2 mouse cellular contexts compared by ENCODE assay signal in the genomic region with DNA sequence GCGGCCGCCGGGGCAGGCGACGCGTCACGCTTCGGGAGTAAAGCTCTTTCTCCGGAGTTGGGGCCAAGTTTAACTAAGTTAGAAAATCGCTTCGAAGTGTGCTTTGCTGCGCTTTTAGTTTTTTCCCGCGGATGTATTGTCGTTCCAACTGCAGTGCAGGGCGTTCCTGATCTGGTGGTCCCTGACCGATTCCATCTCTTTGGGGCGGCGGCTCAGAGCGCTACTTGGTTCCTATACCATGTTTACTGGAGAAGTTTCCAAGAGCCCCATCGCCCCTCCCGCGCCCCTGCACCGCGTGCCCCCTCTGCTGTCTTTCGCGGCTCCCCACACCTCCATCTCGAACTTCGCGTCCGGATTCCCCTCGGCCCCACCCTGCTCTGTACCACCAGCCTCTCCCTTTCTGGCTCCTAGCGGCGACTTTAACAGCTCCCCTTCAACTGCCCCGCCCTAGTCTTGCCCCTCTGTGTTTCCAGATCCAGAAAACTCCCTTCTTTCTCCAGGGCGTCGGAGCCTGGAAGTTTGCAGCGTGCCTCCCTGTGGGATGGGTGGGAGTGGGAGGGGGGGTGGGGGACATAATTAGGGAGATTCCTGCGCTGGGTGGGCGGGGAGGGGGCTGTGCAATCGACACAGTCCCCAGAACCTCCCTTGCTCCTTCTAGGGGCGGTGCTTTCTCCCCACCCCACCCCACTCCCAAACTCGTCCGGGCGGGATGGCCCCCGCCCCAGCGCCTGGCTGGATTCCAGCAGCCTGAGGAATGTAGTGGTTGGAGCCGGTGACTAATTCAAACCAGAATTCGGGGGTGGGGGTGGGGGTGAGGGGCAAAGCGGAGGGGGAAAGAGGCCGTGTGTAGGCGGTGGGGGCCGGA.
TF ChIP-seq lines count a peak whose summit lies in the region.

No protein-coding gene starts in this region.

TF ChIP-seq in CH12.LX, 34 proteins besides CTCF, POLR2A, EP300 and RAD21 (continued from another document):
- no peak for TF ChIP-seq HCFC1 (IDR thresholded peaks at IDR 0.05; ENCODE audit: low read depth, low read length)
- TF ChIP-seq UBTF (IDR thresholded peaks at IDR 0.05; ENCODE audit: low read depth, low read length), result 0 out of 2 replicates have a peak, but pooled peaks have one; percentile 24
- no peak for TF ChIP-seq ZMIZ1 (IDR thresholded peaks at IDR 0.05; ENCODE audit: low read depth, low read length)
- 0 out of 2 replicates have a peak, but pooled peaks have one; percentile 35 for TF ChIP-seq CHD1 (IDR thresholded peaks at IDR 0.05; ENCODE audit: low read depth, low read length)
- peak; percentile 10; the same call in 1 of the 2 replicates for TF ChIP-seq SMC3 (IDR thresholded peaks at IDR 0.05; ENCODE audit: low read depth, low read length)
- TF ChIP-seq MAZ (IDR thresholded peaks at IDR 0.05; ENCODE audit: low read depth, low read length), result peak; percentile 42; the same call in 1 of the 2 replicates
- 0 out of 2 replicates have a peak, but pooled peaks have one; percentile 1 for TF ChIP-seq BHLHE40 (IDR thresholded peaks at IDR 0.05; ENCODE audit: low read depth, low read length)
- TF ChIP-seq MXI1 (IDR thresholded peaks at IDR 0.05; ENCODE audit: low read depth, low read length), result no peak; the same call in 1 of the 2 replicates
- TF ChIP-seq TBP (conservative IDR thresholded peaks at IDR 0.05; ENCODE audit: low read depth, low read length), result no peak
- TF ChIP-seq JUND (conservative IDR thresholded peaks at IDR 0.05; ENCODE audit: low read depth, low read length), result no peak

TF ChIP-seq in myocyte, 11 proteins besides CTCF, POLR2A, EP300 and RAD21 (continued from another document):
- TF ChIP-seq MYOG (IDR thresholded peaks at IDR 0.05; ENCODE audit: control insufficient read depth in 1 of 3, insufficient read depth in 1 of 3, insufficient read length in 2 of 3, low read depth in 2 of 3) (peak in 1 of 3 experiments; percentile 16), CEBPB (IDR thresholded peaks at IDR 0.05; ENCODE audit: insufficient read depth, poor library complexity, severe bottlenecking) (no peak), SRF (IDR thresholded peaks at IDR 0.05; ENCODE audit: control insufficient read depth, insufficient read length, low read depth) (no peak), MAX (IDR thresholded peaks at IDR 0.05; ENCODE audit: low read depth) (no peak)
